Mouse (Mus musculus) forebrain, embryonic 14.5 days (tissue): ENCODE measurements around the gene Ddc. TPM values are rescaled to one million over a fixed set of nuclear protein-coding genes. Genes with fewer than 3 reads are reported as not detected.
A peak's percentile ranks its signal among the peaks of the same experiment; 100 is the strongest.

Experiments used
- ATAC-seq: fragments of 200-750 bp; cut with Nextera tagmentation; 2 replicates; pipeline ENCODE4 v1.8.0; 2017; ENCODE audit warnings: mild to moderate bottlenecking, moderate library complexity
- DNase-seq: peaks from one replicate; pipeline ENCODE4 v3.0.0-alpha.2; 2015; ENCODE audit warnings: low spot score
- H3K27ac ChIP-seq: fragments of 300-500 bp; sonication (generic); 2 replicates; pipeline ENCODE4 v1.5.1; 2014; ENCODE audit warnings: low read depth, mild to moderate bottlenecking, control low read depth, low read length, moderate library complexity
- H3K27me3 ChIP-seq: fragments of 300-500 bp; sonication (generic); replicated peaks from 2 replicates; pipeline ENCODE4 v1.6.1; 2014; ENCODE audit warnings: low read length, control low read depth, mixed read lengths; ENCODE audit not compliant: control insufficient read depth, insufficient read depth
- H3K36me3 ChIP-seq: fragments of 300-500 bp; sonication (generic); 2 replicates; pipeline ENCODE4 v1.6.1; 2014; ENCODE audit warnings: low read length, control low read depth; ENCODE audit not compliant: control insufficient read depth, insufficient read depth
- H3K4me1 ChIP-seq: fragments of 300-500 bp; sonication (generic); 2 replicates; pipeline ENCODE4 v1.6.1; 2014; ENCODE audit warnings: antibody characterized with exemption, low read length, control low read depth; ENCODE audit not compliant: control insufficient read depth, insufficient read depth
- H3K4me2 ChIP-seq: fragments of 300-500 bp; sonication (generic); 2 replicates; pipeline ENCODE4 v1.6.1; 2014; ENCODE audit warnings: mild to moderate bottlenecking, control low read depth, low read length
- H3K4me3 ChIP-seq: fragments of 300-500 bp; sonication (generic); 2 replicates; pipeline ENCODE4 v1.5.1; 2014; ENCODE audit warnings: low read depth, low read length, control low read depth
- H3K9ac ChIP-seq: fragments of 300-500 bp; sonication (generic); 2 replicates; pipeline ENCODE4 v1.6.1; 2014; ENCODE audit warnings: mild to moderate bottlenecking, low read length, control low read depth, moderate library complexity
- H3K9me3 ChIP-seq: fragments of 300-500 bp; sonication (generic); replicated peaks from 2 replicates; pipeline ENCODE4 v1.6.1; 2016; ENCODE audit warnings: low read length, control low read depth, mixed read lengths; ENCODE audit not compliant: control insufficient read depth
- WGBS: fragments of 180-500 bp; shearing (Covaris S2); extraction: QIAGEN DNeasy Blood & Tissue Kit; methylation state at CpG from one replicate; pipeline ENCODE4 v1.1.7; 2014; 5-methylcytosine and 5-hydroxymethylcytosine counted together
- polyA plus RNA-seq: library from polyadenylated mRNA; unstranded; fragments of >200 nt; fragmentation: Nextera tagmentation; extraction: Ambion mirVana; gene quantifications from 2 replicates; pipeline ENCODE4 v1.2.1, GENCODE M21; 2014

Ddc gene
- polyA plus RNA-seq, 1 experiment from 2014 or later = 7.3 TPM

DNA sequence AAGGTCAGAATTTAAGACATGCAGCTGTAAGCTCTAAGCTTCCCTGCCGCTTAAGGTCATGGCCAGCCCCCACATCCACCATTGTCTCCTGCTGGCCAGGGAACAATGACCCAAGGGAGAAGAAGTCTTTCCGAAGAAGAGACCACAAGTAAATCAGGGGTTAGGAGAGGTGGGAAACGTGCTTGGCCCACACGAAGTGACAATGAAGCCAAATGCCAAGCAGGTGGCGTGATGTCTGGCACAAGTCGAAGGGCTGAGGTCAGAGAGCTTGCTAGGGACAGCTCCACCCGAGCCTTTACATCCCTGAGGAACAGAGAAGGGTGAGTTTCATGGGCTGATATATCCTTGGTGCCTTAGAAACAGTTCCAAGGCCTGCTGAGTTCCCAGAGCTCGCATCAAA lies 52.9 kb downstream of the Ddc start:
- H3K36me3 ChIP-seq = no peaks in the 10 kb centered on the region
- H3K4me3 ChIP-seq = no peak overlapping the region
- no peak overlapping the region for H3K9ac ChIP-seq
- ATAC-seq (no peak), DNase-seq (no peak)
- no peaks in the 10 kb centered on the region for H3K4me1 ChIP-seq
- no peak overlapping the region for H3K4me2 ChIP-seq
- no peaks in the 10 kb centered on the region for H3K9me3 ChIP-seq
- no peak overlapping the region for H3K27ac ChIP-seq
- 65% methylated on average over 8 of the region's 8 CpGs for WGBS
- no peaks in the 10 kb centered on the region for H3K27me3 ChIP-seq

- H3K9ac ChIP-seq = no peak overlapping the region
- H3K27me3 ChIP-seq = no peaks in the 10 kb centered on the region
- no peak overlapping the region for H3K27ac ChIP-seq
- ATAC-seq = peak; percentile 76
- DNase-seq = peak; percentile 39
- H3K4me2 ChIP-seq = no peak overlapping the region
- WGBS = 44% methylated on average over 13 of the region's 13 CpGs
- no peaks in the 10 kb centered on the region for H3K9me3 ChIP-seq
- H3K4me3 ChIP-seq = no peak overlapping the region
- no peaks in the 10 kb centered on the region for H3K4me1 ChIP-seq
- H3K36me3 ChIP-seq = no peaks in the 10 kb centered on the region
Observed at GRCm38 (mm10) chr11:11844367-11844971, 53.5 kb downstream of the Ddc start.

DNA sequence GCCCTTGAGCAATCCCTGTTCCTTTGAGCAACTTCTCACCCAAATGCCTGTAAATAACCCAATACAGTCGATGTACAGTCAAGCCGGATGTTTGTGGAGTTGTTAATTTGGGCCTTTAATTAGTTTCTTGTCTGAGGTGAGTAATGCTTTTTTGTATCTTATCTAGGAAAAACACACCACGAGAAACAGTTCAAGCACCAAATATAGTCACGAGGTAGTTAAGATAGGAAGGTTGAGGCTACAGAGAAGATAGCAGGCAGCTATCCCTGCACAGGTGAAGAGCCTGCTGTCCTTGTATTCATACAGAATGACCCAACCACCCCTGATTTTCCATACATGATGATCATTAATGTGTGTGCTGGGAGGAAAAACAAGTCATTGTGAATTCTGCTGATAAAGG lies 56.4 kb downstream of the Ddc start:
- Histone ChIP-seq H3K9me3 (no peaks in the 10 kb centered on the region), H3K27ac (no peak overlapping the region), H3K4me2 (no peak overlapping the region), H3K27me3 (no peaks in the 10 kb centered on the region), H3K36me3 (no peaks in the 10 kb centered on the region), H3K4me3 (no peak overlapping the region), H3K9ac (no peak overlapping the region), H3K4me1 (no peaks in the 10 kb centered on the region)
- DNase-seq (no peak), ATAC-seq (no peak)
- 81% methylated on average over 4 of the region's 4 CpGs for WGBS

- H3K4me3 ChIP-seq = no peak overlapping the region
- ATAC-seq (no peak), DNase-seq (no peak)
- no peak overlapping the region for H3K9ac ChIP-seq
- H3K4me2 ChIP-seq = no peak overlapping the region
- no peaks in the 10 kb centered on the region for H3K27me3 ChIP-seq
- H3K9me3 ChIP-seq = no peaks in the 10 kb centered on the region
- 61% methylated on average over 2 of the region's 2 CpGs for WGBS
- no peaks in the 10 kb centered on the region for H3K4me1 ChIP-seq
- no peaks in the 10 kb centered on the region for H3K36me3 ChIP-seq
- no peak overlapping the region for H3K27ac ChIP-seq
Observed at GRCm38 (mm10) chr11:11840746-11841145, 57.2 kb downstream of the Ddc start.

- H3K4me2 ChIP-seq = no peak overlapping the region
- H3K4me3 ChIP-seq = no peak overlapping the region
- H3K9ac ChIP-seq = no peak overlapping the region
- 93% methylated on average over 7 of the region's 7 CpGs for WGBS
- DNase-seq (no peak), ATAC-seq (no peak)
- no peaks in the 10 kb centered on the region for H3K4me1 ChIP-seq
- H3K27ac ChIP-seq = no peak overlapping the region
- no peaks in the 10 kb centered on the region for H3K36me3 ChIP-seq
- no peaks in the 10 kb centered on the region for H3K9me3 ChIP-seq
- no peaks in the 10 kb centered on the region for H3K27me3 ChIP-seq
Observed at GRCm38 (mm10) chr11:11839874-11840273, 58.1 kb downstream of the Ddc start.

GRCm38 (mm10) chr11:11837384-11837783 lies 60.6 kb downstream of the Ddc start:
- H3K4me2 ChIP-seq = no peak overlapping the region
- no peaks in the 10 kb centered on the region for H3K27me3 ChIP-seq
- no peak overlapping the region for H3K27ac ChIP-seq
- no peaks in the 10 kb centered on the region for H3K4me1 ChIP-seq
- DNase-seq = no peak
- H3K4me3 ChIP-seq = no peak overlapping the region
- H3K9me3 ChIP-seq = no peaks in the 10 kb centered on the region
- ATAC-seq = no peak
- WGBS = 94% methylated on average over 5 of the region's 5 CpGs
- H3K9ac ChIP-seq = no peak overlapping the region
- no peaks in the 10 kb centered on the region for H3K36me3 ChIP-seq

DNA sequence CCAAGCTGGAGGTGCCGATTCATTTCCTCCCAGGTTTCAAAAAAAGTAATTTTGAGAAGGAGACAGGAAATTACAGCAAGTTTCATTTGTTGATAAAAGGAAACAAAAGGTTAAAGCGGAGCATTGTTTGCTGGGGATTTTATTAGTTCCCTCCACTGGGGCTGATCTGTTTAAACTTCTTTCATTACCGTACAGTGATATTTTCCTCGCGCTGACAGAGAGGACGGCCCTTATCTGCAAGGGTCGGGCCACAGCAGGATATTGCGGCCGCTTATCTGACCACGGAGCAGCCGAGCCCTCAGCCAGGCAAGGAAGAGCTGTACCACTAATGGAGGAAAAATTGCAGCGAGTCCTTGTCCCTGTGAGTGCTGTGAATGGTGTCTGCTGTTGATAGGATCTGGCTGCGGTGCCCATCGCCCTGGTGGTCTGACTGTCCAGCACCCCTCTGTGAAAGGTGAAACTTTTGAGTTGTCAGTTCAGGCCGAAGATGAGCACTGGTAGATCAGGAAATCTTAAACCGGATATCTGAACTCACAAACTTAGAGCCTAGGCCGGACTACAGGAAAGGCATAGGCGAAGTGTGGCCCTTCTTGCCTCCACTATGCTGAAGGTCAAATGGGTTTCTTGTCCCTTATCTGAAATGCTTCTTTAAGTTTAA lies 61.1 kb downstream of the Ddc start:
- H3K4me2 ChIP-seq = no peak overlapping the region
- H3K27me3 ChIP-seq = no peaks in the 10 kb centered on the region
- H3K36me3 ChIP-seq = no peaks in the 10 kb centered on the region
- no peaks in the 10 kb centered on the region; the same call in 1 of the 2 replicates for H3K4me1 ChIP-seq
- no peak for ATAC-seq
- WGBS = 59% methylated on average over 18 of the region's 18 CpGs
- no peak overlapping the region for H3K9ac ChIP-seq
- H3K27ac ChIP-seq = no peak overlapping the region
- no peak overlapping the region for H3K4me3 ChIP-seq
- no peak for DNase-seq
- no peaks in the 10 kb centered on the region for H3K9me3 ChIP-seq

DNA sequence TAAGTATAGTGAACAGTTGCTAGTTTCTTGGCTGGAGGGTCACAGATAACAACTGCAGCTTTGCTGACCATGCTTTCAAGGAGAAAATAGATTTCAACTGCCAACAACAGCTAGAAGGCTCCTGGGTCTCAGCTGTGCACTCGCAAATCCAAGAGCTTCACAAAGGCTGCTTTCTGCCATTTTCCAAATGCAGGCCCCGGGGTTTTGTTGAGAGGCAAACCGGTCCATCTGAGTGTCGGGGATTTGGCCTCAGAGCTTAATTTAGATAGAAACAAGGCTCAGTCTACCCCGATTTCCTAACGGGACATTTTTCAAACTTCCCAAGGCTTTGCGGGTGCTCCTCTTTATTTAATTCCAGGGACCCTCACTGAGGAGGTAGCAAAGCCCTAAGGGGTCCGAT lies 61.7 kb downstream of the Ddc start:
- Histone ChIP-seq H3K36me3 (no peaks in the 10 kb centered on the region), H3K4me3 (no peak overlapping the region), H3K27me3 (no peaks in the 10 kb centered on the region), H3K4me2 (no peak overlapping the region), H3K9me3 (no peaks in the 10 kb centered on the region), H3K4me1 (no peaks in the 10 kb centered on the region; the same call in 1 of the 2 replicates), H3K9ac (no peak overlapping the region), H3K27ac (no peak overlapping the region)
- DNase-seq (no peak), ATAC-seq (no peak)
- WGBS = 47% methylated on average over 8 of the region's 8 CpGs

GRCm38 (mm10) chr11:11835791-11836190 lies 62.2 kb downstream of the Ddc start:
- Histone ChIP-seq H3K27me3 (no peaks in the 10 kb centered on the region), H3K9me3 (no peaks in the 10 kb centered on the region), H3K4me3 (no peak overlapping the region), H3K4me2 (no peak overlapping the region), H3K36me3 (no peaks in the 10 kb centered on the region), H3K4me1 (no peaks in the 10 kb centered on the region; the same call in 1 of the 2 replicates), H3K27ac (no peak overlapping the region), H3K9ac (no peak overlapping the region)
- DNase-seq = no peak
- 81% methylated on average over 4 of the region's 4 CpGs for WGBS
- ATAC-seq = no peak
